Mouse (Mus musculus) CD4-positive, CD25-positive, alpha-beta regulatory T cell, adult 2 months (primary cell): ENCODE measurements at regions not wholly inside any gene's neighbourhood (a gene's known extent, or its start where the extent isn't known, plus 50 kb on each side); places are given as distances from the start of the nearest gene placed in this dataset.

Experiments used
- DNase-seq: peaks from one replicate; pipeline ENCODE4 v3.0.0-alpha.2; 2012; ENCODE audit warnings: low read depth, low spot score

- no peak for DNase-seq
These were observed 73.6 kb upstream of the Slc45a1 start for GRCm38 (mm10) chr4:150725443-150726135.

DNA sequence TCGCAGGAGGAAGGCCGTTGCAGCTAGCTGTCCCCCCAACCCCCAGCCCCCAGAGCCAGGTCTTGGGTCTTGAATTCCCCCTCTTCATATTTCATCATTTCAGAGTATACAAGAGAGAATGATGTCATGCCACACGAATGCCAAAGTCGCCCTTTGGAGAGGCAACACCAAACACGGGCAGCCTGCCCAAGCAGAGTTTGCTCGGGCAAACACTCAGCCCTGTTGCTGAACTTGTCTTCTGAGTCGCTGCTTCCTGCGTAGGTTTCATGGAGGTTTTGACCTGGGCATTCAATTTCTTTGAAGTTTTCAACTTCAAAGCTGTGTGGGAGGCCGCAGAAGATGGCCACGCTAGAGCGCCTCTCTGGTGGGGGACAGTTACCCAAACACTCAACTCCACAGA lies 72.8 kb upstream of the Slc45a1 start:
- no peak for DNase-seq

- DNase-seq: no peak
These were observed 69.8 kb upstream of the Slc45a1 start for GRCm38 (mm10) chr4:150721619-150722283.

DNA sequence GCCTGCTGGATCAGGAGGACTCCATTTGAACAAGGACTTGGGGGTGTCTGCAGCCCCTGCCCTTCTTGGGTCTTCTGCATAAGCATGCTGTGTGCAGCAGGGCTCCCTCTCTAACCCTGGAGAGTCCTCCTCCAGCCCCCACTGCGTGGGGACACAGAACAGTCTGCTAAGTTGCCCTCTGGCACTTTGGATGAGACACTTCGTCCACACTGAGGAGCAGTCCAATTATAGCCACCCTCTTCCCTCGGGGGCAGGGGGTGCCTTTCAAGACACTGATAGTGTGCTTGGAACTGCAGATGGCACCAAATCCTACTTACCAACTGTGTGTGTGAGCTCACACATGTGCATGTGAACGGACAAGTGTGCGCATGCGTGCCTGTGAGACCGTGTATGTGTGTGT lies 65.9 kb upstream of the Slc45a1 start:
- no peak for DNase-seq

DNA sequence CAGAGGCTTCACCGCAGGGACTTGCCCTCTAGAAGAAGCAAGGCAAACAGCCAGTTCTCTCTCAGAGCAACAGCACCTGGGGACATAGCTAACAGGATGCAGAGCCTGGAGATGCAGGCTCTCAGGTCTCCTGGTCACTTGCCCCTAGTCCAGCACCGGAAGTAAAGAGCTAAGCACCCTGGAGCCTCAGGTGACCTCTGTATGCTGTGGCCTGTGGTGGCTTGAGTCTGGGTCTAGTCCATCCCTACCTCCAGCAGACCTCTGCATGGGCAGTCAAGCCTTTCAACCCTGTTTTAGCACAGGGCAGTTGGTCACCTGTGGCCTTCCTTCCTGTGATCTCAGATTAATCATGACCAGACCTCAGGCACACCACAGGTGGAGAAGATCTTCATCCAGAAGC lies 63.1 kb upstream of the Slc45a1 start:
- DNase-seq: no peak

GRCm38 (mm10) chr4:150713291-150713690 lies 61.3 kb upstream of the Slc45a1 start:
- DNase-seq: no peak

GRCm38 (mm10) chr4:150712856-150713255 lies 60.9 kb upstream of the Slc45a1 start:
- DNase-seq: no peak

- no peak for DNase-seq
These were observed 59.7 kb upstream of the Slc45a1 start for GRCm38 (mm10) chr4:150711646-150712045.

DNA sequence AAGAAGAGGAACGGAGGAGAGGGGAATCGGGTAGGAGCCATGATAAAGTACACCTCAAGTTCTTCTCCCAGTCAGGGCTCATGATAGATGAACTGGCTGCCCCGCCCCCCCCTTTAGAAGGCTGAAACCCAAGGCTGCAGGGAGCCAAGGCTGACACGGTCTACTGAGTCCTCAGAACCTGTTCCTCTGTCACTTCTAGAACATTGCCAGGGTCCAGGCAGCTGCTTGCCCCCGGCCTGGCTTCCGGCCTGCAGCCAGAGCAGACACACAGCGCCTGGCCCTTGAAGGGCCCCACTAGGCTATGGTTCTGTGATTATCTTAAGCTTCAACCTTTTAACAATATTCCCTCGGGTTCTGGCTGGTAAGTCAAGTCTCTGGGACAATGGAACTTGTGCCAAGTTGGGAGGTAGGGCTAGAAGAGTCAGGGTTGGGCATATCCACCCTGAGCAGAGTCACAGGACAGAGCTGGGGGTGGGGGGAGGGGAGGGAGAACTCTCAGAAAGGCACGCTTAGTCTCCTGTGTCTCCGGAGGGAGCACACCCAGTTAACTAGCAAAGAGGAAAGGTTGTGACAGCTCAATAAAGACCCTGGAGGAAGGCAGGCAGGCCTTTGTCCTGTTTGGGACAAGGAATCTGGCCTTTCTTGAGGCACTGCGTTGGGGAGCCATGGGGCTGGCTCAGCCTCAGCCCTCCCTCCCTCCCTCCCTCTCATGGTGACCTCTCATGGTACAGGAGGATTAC lies 57.6 kb upstream of the Slc45a1 start:
- DNase-seq: no peak

- peak; percentile 52 for DNase-seq
These were observed 56.6 kb upstream of the Slc45a1 start for GRCm38 (mm10) chr4:150708572-150708984.

- no peak for DNase-seq
These were observed 56.0 kb upstream of the Slc45a1 start for GRCm38 (mm10) chr4:150707725-150708571.

DNA sequence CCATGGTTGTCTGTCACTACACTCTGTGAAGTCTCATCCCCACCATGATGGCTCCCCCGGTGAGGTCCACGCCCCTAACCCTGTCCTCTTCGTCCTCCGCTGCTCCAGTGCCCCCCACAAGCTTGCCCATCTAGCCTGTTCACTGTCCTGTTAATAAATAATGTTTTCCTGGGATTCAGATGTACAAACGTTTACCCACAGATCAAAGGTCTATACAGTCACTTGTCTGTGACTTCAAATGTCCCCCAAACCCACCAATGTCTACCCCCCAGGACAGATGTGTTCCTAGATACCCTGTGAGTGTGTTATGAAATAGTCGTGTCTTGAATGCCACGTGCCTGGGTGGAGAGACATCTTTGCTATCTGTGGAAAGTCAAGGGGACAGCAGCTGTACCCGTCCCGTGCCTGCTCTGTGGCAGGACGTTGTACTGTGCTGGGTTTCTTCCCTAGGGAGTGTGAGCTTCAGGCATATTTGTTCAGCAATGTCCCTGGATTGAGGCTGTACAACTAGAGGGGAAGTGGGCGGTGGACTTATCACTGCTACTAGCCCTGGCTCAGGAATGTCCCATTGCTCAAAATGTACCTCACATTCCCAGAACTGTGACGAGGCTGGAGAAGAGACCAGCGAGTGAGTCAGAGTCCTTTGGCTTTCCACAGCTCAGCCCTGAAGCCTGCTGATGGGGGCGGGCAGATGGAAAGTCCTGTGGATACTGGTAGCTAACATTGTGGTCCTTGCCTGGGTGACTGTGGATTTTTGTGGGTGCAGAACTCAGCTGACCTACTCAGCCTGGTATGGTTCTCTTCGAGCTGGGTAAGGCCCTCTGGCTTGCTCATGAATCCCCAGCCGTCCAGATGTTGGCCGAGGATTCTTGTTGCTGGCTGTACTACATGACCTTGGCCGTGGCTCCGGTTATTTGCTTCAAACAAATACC lies 55.1 kb upstream of the Slc45a1 start:
- no peak for DNase-seq

DNA sequence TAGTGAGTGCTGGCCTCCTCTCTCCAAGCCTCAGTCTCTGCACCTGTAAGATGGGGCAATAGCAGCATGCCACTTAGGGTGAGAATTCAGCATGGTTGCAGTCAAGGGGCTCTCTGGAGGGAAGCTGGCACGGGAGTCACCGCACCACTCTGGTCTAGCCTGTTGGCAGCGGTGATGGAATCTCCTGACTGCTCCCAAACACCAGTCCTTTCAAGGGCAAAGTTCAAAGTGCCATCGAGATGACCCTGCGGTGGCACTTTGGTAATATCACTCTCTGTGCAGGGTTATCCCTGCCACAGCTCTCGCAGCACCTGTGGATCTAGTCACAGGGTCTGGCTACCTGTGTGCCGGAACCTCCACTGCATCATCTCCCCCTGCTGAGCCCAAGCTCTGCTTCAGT lies 54.3 kb upstream of the Slc45a1 start:
- no peak for DNase-seq

DNA sequence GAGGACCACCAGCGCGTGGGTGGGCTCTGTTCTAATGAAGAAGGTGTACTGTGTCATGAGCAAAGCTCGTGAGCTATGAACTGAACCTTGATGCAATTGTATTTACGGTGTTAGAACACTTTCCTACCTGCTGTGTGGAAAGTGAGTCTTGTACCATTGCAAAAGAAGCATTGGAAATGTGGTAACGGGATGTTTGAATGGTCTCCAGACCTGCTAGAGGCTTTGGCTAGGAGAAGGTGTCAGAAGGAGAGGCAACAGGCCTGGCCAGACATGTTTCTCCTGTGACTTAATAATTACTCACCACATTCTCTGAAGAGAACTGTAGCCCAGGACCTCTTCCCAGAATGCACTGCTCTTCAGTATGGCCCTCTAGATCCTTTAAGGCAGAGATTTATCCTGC lies 51.3 kb upstream of the Slc45a1 start:
- no peak for DNase-seq
